Mouse (Mus musculus) ES-E14 (cell line): ENCODE data around the gene Ccr4. TPM values are rescaled to one million over a fixed set of nuclear protein-coding genes. Genes with fewer than 3 reads are reported as not detected.

Experiments used
- DNase-seq: peaks from one replicate; pipeline ENCODE4 v3.0.0-alpha.2; 2013; ENCODE audit warnings: low read depth, low spot score
- H3K27ac ChIP-seq: 2 replicates; pipeline ENCODE4 v1.5.1; 2012; ENCODE audit warnings: low read depth, mild to moderate bottlenecking, low read length, moderate library complexity, mixed read lengths; ENCODE audit not compliant: poor library complexity, insufficient read depth, severe bottlenecking
- H3K36me3 ChIP-seq: 2 replicates; pipeline ENCODE4 v1.6.1; 2012; ENCODE audit warnings: mild to moderate bottlenecking, low read length, moderate library complexity, mixed read lengths; ENCODE audit not compliant: control insufficient read depth, poor library complexity, insufficient read depth, severe bottlenecking
- H3K4me1 ChIP-seq, 2 experiments: fragments of 150-350 bp in 1 of 2; sonication (generic) in 1 of 2; 2 replicates each; pipeline ENCODE4 v1.6.1; 2012; ENCODE audit warnings: low read length in 2 of 2, mild to moderate bottlenecking in 1 of 2, mixed read lengths in 1 of 2; ENCODE audit not compliant: control insufficient read depth in 2 of 2, insufficient read depth in 2 of 2, poor library complexity in 1 of 2
- H3K4me3 ChIP-seq, 2 experiments: fragments of 150-350 bp in 1 of 2; sonication (generic) in 1 of 2; 2 replicates each; pipeline ENCODE4 v1.5.1; 2012; ENCODE audit warnings: low read length in 2 of 2, low read depth in 1 of 2, mild to moderate bottlenecking in 1 of 2, mixed read lengths in 1 of 2; ENCODE audit not compliant: insufficient read depth in 1 of 2, poor library complexity in 1 of 2, severe bottlenecking in 1 of 2
- H3K9ac ChIP-seq: 2 replicates; pipeline ENCODE4 v1.6.1; 2012; ENCODE audit warnings: low read depth, mild to moderate bottlenecking, low read length, mixed read lengths; ENCODE audit not compliant: poor library complexity, insufficient read depth, severe bottlenecking
- H3K9me3 ChIP-seq: fragments of 150-350 bp; sonication (generic); 2 replicates; pipeline ENCODE4 v1.6.1; 2012; ENCODE audit warnings: low read depth, mild to moderate bottlenecking, low read length; ENCODE audit not compliant: control insufficient read depth, insufficient read depth
- CHD2 ChIP-seq: IDR thresholded peaks from 2 replicates; pipeline ENCODE4 v1.6.1; 2014; ENCODE audit warnings: mild to moderate bottlenecking, low read depth, low read length, inconsistent platforms
- HCFC1 ChIP-seq: IDR thresholded peaks from 2 replicates; pipeline ENCODE4 v1.6.1; 2012; ENCODE audit warnings: low read length, inconsistent platforms, borderline replicate concordance; ENCODE audit not compliant: insufficient read depth
- MAFK ChIP-seq: IDR thresholded peaks from 2 replicates; pipeline ENCODE4 v1.6.1; 2014; ENCODE audit warnings: mild to moderate bottlenecking, low read depth, low read length, inconsistent platforms; ENCODE audit not compliant: insufficient read depth
- ZC3H11A ChIP-seq: IDR thresholded peaks from 2 replicates; pipeline ENCODE4 v1.6.1; 2012; ENCODE audit warnings: low read depth, mild to moderate bottlenecking, inconsistent platforms, low read length, borderline replicate concordance
- ZNF384 ChIP-seq: IDR thresholded peaks from 2 replicates; pipeline ENCODE4 v1.6.1; 2012; ENCODE audit warnings: low read depth, low read length, inconsistent platforms
- in situ Hi-C, 2 experiments: fragments of 600-800 bp; cut with MboI; formaldehyde crosslinking; loops; one replicate each; pipeline ENCODE4 v1.15.1; 2025; ENCODE audit warnings: low sequenced_read_pairs in 2 of 2, inconsistent platforms in 1 of 2; ENCODE audit not compliant: unreplicated experiment in 2 of 2
- total RNA-seq: library from RNA; depleted of rRNA; stranded (reverse); fragments of 300-350 nt; gene quantifications from 2 replicates; pipeline ENCODE4 v1.2.3, GENCODE M21; 2012

The Ccr4 gene
- total RNA-seq, 1 experiment: 1.4 TPM

DNA sequence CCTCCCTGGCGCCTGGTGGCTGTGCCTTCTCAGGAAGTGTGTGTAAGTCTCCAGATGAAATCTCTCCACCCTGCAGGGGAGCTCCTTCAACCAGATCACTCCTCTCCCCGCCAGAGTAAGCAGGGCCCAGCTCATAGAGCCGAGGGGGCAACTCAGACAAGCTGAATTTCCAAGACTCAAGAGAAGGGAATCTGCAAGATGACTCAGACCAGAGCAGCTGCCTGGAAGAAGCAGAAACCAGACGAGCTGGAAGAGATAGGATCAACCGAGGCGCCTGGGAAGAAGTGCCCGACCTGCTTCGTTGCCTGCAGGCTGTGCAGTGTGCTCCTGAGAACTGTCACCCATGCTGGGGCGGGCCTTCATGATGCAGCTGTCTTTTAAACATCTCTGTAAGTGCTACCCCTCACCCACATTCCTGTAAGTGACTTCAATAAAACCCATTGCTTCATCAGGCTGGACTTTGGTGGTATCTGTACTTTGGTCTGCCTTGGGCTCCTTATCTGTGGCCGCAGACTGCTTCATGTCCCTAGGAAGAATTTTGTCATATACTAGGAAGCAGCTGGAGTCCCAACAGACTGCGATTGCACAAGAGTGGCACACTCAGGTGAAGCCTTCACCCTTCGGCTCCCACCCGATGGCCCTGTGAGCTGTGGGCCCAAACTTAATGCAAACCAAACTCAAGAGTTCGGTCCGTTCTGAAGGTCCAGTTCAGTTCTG is 1.8 kb downstream of the Ccr4 start:
- H3K9ac ChIP-seq: peak overlapping the region; percentile 38; the same call in 1 of the 2 replicates
- DNase-seq: no peak
- no peak for TF ChIP-seq ZNF384
- no peak for TF ChIP-seq HCFC1
- no peak for TF ChIP-seq ZC3H11A
- TF ChIP-seq CHD2: no peak
- TF ChIP-seq MAFK: no peak
- peaks cover 14% of the 10 kb centered on the region for H3K36me3 ChIP-seq
- no peak overlapping the region for H3K4me3 ChIP-seq
- H3K4me1 ChIP-seq: peaks cover 2 to 18% of the 10 kb centered on the region in 2 experiments; a peak in 3 of 4 replicates
- peak overlapping the region; percentile 13; the same call in 1 of the 2 replicates for H3K27ac ChIP-seq
- in situ Hi-C loops: loop anchor here in 1 of 2 experiments (5.0 kb wide), 1 partner anchor 79 kb away; no protein-coding TSS in a partner anchor
- H3K9me3 ChIP-seq: no peaks in the 10 kb centered on the region

DNA sequence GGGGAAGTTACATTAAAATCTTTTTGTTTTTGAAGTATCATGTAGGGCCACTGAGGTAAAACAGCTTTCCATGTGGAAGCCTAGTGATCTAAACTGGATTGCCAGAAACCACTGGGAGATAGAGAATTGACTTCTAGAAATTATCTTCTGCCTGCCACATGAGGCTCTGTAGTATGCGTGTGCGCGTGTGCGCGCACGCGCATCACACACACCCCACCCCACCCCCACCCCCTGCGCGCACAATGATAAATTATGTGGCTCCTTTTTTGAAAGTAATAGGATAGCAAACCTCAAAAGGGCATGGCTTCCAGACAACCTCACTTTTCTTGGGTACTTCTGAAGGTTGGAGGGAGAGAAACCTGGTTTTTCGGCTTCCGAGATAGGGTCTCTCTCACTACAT is 2.8 kb downstream of the Ccr4 start:
- no peaks in the 10 kb centered on the region for H3K9me3 ChIP-seq
- no peak overlapping the region for H3K9ac ChIP-seq
- in situ Hi-C loops: loop anchor here in 1 of 2 experiments (5.0 kb wide), 1 partner anchor 80 kb away; no protein-coding TSS in a partner anchor
- no peak for DNase-seq
- no peak overlapping the region for H3K4me3 ChIP-seq
- peaks cover 2 to 14% of the 10 kb centered on the region in 2 experiments; a peak in 3 of 4 replicates for H3K4me1 ChIP-seq
- H3K36me3 ChIP-seq: peaks cover 8% of the 10 kb centered on the region; the same call in 1 of the 2 replicates
- no peak overlapping the region for H3K27ac ChIP-seq
- TF ChIP-seq HCFC1 (no peak), CHD2 (no peak), ZC3H11A (no peak), ZNF384 (no peak), MAFK (no peak)

DNA sequence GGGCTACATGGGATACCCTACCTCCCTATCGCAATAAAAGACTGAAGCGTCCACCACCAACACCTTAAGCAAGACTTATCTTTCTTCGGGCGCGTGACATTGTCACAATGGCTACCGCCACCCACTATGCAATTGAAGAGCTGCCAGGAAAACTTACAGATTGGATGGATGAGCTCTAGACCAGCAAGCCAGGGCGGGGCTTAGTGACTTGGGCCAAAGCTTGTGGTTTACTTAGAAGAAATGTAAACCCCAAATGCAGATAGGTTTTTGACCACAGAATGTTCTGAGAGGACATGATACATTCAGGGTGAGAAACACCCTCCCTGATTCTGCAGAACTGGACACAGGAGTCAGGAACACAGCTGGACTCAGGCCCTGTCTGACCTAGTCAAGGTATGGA is 3.6 kb downstream of the Ccr4 start:
- no peak for TF ChIP-seq CHD2
- TF ChIP-seq HCFC1: no peak
- TF ChIP-seq MAFK: no peak
- no peak for TF ChIP-seq ZC3H11A
- no peak for DNase-seq
- H3K9ac ChIP-seq: peak overlapping the region; percentile 70; the same call in 1 of the 2 replicates
- H3K4me1 ChIP-seq: peaks cover 2 to 11% of the 10 kb centered on the region in 2 experiments; a peak in 3 of 4 replicates
- H3K9me3 ChIP-seq: no peaks in the 10 kb centered on the region
- H3K4me3 ChIP-seq: peak overlapping the region in 1 of 2 experiments; percentile 6; a peak in 1 of 4 replicates
- in situ Hi-C loops: loop anchor here in 1 of 2 experiments (5.0 kb wide), 1 partner anchor 81 kb away; no protein-coding TSS in a partner anchor
- peak overlapping the region; percentile 97 for H3K27ac ChIP-seq
- H3K36me3 ChIP-seq: 0 out of 2 replicates have a peak, but pooled peaks cover under 1% of the 10 kb centered on the region

DNA sequence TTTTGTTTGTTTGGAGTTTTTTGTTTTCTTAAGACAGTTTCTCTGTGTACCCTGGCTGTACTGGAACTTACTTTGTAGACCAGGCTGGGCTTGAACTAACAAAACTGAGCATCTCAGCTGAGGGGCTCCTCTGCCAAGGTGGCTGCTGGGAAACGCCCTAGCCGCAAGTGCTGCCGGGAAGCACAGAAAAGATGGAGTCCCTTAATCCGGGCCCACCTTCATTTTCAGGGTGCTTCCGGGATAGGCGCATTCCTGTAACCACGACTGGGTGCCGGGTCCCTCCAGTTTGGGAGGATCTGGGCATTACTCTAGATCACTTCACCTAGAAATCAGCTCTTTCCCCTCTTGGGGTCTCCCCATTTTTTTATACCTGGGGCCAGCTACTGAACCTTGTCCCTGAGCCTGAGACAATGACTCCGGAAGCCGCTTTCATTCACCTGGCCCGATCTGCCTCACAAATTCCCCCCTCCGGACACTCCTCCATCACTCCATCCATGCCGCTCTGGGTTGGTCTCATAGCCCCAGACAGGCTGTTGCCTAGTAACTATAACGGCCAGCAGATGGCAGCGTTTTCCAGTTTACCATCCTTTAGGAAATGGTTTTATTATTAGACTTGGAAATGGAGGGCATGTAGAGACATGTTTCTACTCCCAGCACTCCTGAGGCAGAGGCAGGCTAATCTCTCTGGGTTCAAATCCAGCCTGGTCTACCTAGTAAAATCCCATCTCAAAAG is 4.8 kb downstream of the Ccr4 start:
- Histone ChIP-seq H3K9me3 (no peaks in the 10 kb centered on the region), H3K4me1 (peaks cover 2 to 11% of the 10 kb centered on the region in 2 experiments; a peak in 3 of 4 replicates), H3K4me3 (peak overlapping the region; percentile 38 to 42), H3K27ac (peak overlapping the region; percentile 97), H3K36me3 (no peaks in the 10 kb centered on the region), H3K9ac (peak overlapping the region; percentile 75)
- DNase-seq: peak; percentile 93
- in situ Hi-C loops: loop anchor here in 1 of 2 experiments (5.0 to 25.0 kb wide), 2 partner anchors 82 to 188 kb away; no protein-coding TSS in a partner anchor
- TF ChIP-seq ZC3H11A (peak; percentile 35; the same call in 1 of the 2 replicates), CHD2 (no peak)
